Mouse (Mus musculus): ENCODE data around the gene Ncapd2. TPM values are rescaled to one million over a fixed set of nuclear protein-coding genes. Genes with fewer than 3 reads are reported as not detected.

Ncapd2 gene
- polyA plus RNA-seq, 1 experiment from 2014 or later = 98.1 TPM

GRCm38 (mm10) chr6:125148926-125149568 is 42.5 kb downstream of the Ncapd2 start:
- no peak overlapping the region for H3K27ac ChIP-seq (ENCODE audit: low read length)
- H3K9me3 ChIP-seq (replicated peaks; ENCODE audit: control insufficient read depth, low read length) = no peaks in the 10 kb centered on the region
- no peaks in the 10 kb centered on the region for H3K36me3 ChIP-seq (ENCODE audit: control insufficient read depth, insufficient read depth)
- no peak overlapping the region for H3K9ac ChIP-seq (ENCODE audit: low read depth, low read length)
- WGBS (ENCODE audit: insufficient replicate concordance) = 70% methylated on average over 16 of the region's 16 CpGs
- peaks cover 38% of the 10 kb centered on the region for H3K4me1 ChIP-seq (ENCODE audit: control insufficient read depth, low read depth, low read length)
- no peaks in the 10 kb centered on the region for H3K27me3 ChIP-seq (ENCODE audit: control insufficient read depth, insufficient read depth, low read depth, low read length)
- H3K4me3 ChIP-seq (ENCODE audit: low read depth, low read length) = no peak overlapping the region
- ATAC-seq (ENCODE audit: low read depth) = no peak
- no peak overlapping the region for H3K4me2 ChIP-seq (ENCODE audit: low read depth, low read length)

GRCm38 (mm10) chr6:125148251-125148925 is 43.1 kb downstream of the Ncapd2 start:
- ATAC-seq (ENCODE audit: low read depth) = no peak
- H3K4me1 ChIP-seq (ENCODE audit: control insufficient read depth, low read depth, low read length) = peaks cover 38% of the 10 kb centered on the region
- H3K4me2 ChIP-seq (ENCODE audit: low read depth, low read length) = no peak overlapping the region
- H3K27me3 ChIP-seq (ENCODE audit: control insufficient read depth, insufficient read depth, low read depth, low read length) = no peaks in the 10 kb centered on the region
- no peak overlapping the region for H3K27ac ChIP-seq (ENCODE audit: low read length)
- 44% methylated on average over 18 of the region's 18 CpGs for WGBS (ENCODE audit: insufficient replicate concordance)
- H3K4me3 ChIP-seq (ENCODE audit: low read depth, low read length) = no peak overlapping the region
- no peak overlapping the region for H3K9ac ChIP-seq (ENCODE audit: low read depth, low read length)
- H3K36me3 ChIP-seq (ENCODE audit: control insufficient read depth, insufficient read depth) = no peaks in the 10 kb centered on the region
- no peaks in the 10 kb centered on the region for H3K9me3 ChIP-seq (replicated peaks; ENCODE audit: control insufficient read depth, low read length)

GRCm38 (mm10) chr6:125147329-125147728 is 44.2 kb downstream of the Ncapd2 start:
- WGBS (ENCODE audit: insufficient replicate concordance) = 71% methylated on average over 10 of the region's 10 CpGs
- H3K4me2 ChIP-seq (ENCODE audit: low read depth, low read length) = no peak overlapping the region
- no peak overlapping the region; the same call in 1 of the 2 replicates for H3K9ac ChIP-seq (ENCODE audit: low read depth, low read length)

GRCm38 (mm10) chr6:125146797-125147196 is 44.7 kb downstream of the Ncapd2 start:
- Histone ChIP-seq H3K27me3 (ENCODE audit: control insufficient read depth, insufficient read depth, low read depth, low read length) (no peaks in the 10 kb centered on the region), H3K27ac (ENCODE audit: low read length) (no peak overlapping the region), H3K36me3 (ENCODE audit: control insufficient read depth, insufficient read depth) (peaks cover 3% of the 10 kb centered on the region), H3K4me1 (ENCODE audit: control insufficient read depth, low read depth, low read length) (peaks cover 27% of the 10 kb centered on the region), H3K9me3 (replicated peaks; ENCODE audit: control insufficient read depth, low read length) (no peaks in the 10 kb centered on the region), H3K9ac (ENCODE audit: low read depth, low read length) (no peak overlapping the region; the same call in 1 of the 2 replicates), H3K4me2 (ENCODE audit: low read depth, low read length) (peak overlapping the region; percentile 93; the same call in 1 of the 2 replicates), H3K4me3 (ENCODE audit: low read depth, low read length) (peak overlapping the region; percentile 85)
- ATAC-seq (ENCODE audit: low read depth) = no peak
- WGBS (ENCODE audit: insufficient replicate concordance) = 43% methylated on average over 4 of the region's 4 CpGs

More at GRCm38 (mm10) chr6:125147329-125147728, 44.2 kb downstream of the Ncapd2 start:
- Histone ChIP-seq H3K36me3 (ENCODE audit: control insufficient read depth, insufficient read depth) (no peaks in the 10 kb centered on the region), H3K4me3 (ENCODE audit: low read depth, low read length) (no peak overlapping the region), H3K4me1 (ENCODE audit: control insufficient read depth, low read depth, low read length) (peaks cover 31% of the 10 kb centered on the region), H3K9me3 (replicated peaks; ENCODE audit: control insufficient read depth, low read length) (no peaks in the 10 kb centered on the region), H3K27me3 (ENCODE audit: control insufficient read depth, insufficient read depth, low read depth, low read length) (no peaks in the 10 kb centered on the region), H3K27ac (ENCODE audit: low read length) (no peak overlapping the region)
- no peak for ATAC-seq (ENCODE audit: low read depth)

GRCm38 (mm10) chr6:125146148-125146547 is 45.4 kb downstream of the Ncapd2 start:
- no peaks in the 10 kb centered on the region for H3K9me3 ChIP-seq (replicated peaks; ENCODE audit: control insufficient read depth, low read length)
- no peak overlapping the region for H3K27ac ChIP-seq (ENCODE audit: low read length)
- peaks cover 27% of the 10 kb centered on the region for H3K4me1 ChIP-seq (ENCODE audit: control insufficient read depth, low read depth, low read length)
- no peaks in the 10 kb centered on the region for H3K27me3 ChIP-seq (ENCODE audit: control insufficient read depth, insufficient read depth, low read depth, low read length)
- peak overlapping the region; percentile 93 for H3K4me2 ChIP-seq (ENCODE audit: low read depth, low read length)
- ATAC-seq (ENCODE audit: low read depth) = no peak
- WGBS (ENCODE audit: insufficient replicate concordance) = 53% methylated on average over 7 of the region's 7 CpGs
- H3K4me3 ChIP-seq (ENCODE audit: low read depth, low read length) = peak overlapping the region; percentile 85
- H3K36me3 ChIP-seq (ENCODE audit: control insufficient read depth, insufficient read depth) = peaks cover 9% of the 10 kb centered on the region
- peak overlapping the region; percentile 88 for H3K9ac ChIP-seq (ENCODE audit: low read depth, low read length)

- peaks cover 27% of the 10 kb centered on the region for H3K4me1 ChIP-seq (ENCODE audit: control insufficient read depth, low read depth, low read length)
- no peaks in the 10 kb centered on the region for H3K9me3 ChIP-seq (replicated peaks; ENCODE audit: control insufficient read depth, low read length)
- peak overlapping the region; percentile 88 for H3K9ac ChIP-seq (ENCODE audit: low read depth, low read length)
- peaks cover 15% of the 10 kb centered on the region for H3K36me3 ChIP-seq (ENCODE audit: control insufficient read depth, insufficient read depth)
- peak overlapping the region; percentile 93 for H3K4me2 ChIP-seq (ENCODE audit: low read depth, low read length)
- H3K4me3 ChIP-seq (ENCODE audit: low read depth, low read length) = peak overlapping the region; percentile 85
- ATAC-seq (ENCODE audit: low read depth) = peak; percentile 75
- H3K27ac ChIP-seq (ENCODE audit: low read length) = peak overlapping the region; percentile 82
- WGBS (ENCODE audit: insufficient replicate concordance) = 1% methylated on average over 35 of the region's 35 CpGs
- no peaks in the 10 kb centered on the region for H3K27me3 ChIP-seq (ENCODE audit: control insufficient read depth, insufficient read depth, low read depth, low read length)
Measured at GRCm38 (mm10) chr6:125145479-125145951, 46.0 kb downstream of the Ncapd2 start.

GRCm38 (mm10) chr6:125145001-125145400 is 46.5 kb downstream of the Ncapd2 start, which contains the start of gene Iffo1:
Gene Iffo1, plus strand, starts transcription at chr6:125145241.
- H3K36me3 ChIP-seq (ENCODE audit: control insufficient read depth, insufficient read depth) = peaks cover 20% of the 10 kb centered on the region
- ATAC-seq (ENCODE audit: low read depth) = peak; percentile 96
- peak within 1 kb of the TSS; percentile 88 for H3K9ac ChIP-seq (ENCODE audit: low read depth, low read length)
- H3K4me1 ChIP-seq (ENCODE audit: control insufficient read depth, low read depth, low read length) = peaks cover 27% of the 10 kb centered on the region
- H3K9me3 ChIP-seq (replicated peaks; ENCODE audit: control insufficient read depth, low read length) = no peaks in the 10 kb centered on the region
- H3K4me3 ChIP-seq (ENCODE audit: low read depth, low read length) = peak within 1 kb of the TSS; percentile 85
- H3K27ac ChIP-seq (ENCODE audit: low read length) = peak within 1 kb of the TSS; percentile 82
- WGBS (ENCODE audit: insufficient replicate concordance) = 0% methylated on average over 16 of the region's 16 CpGs
- no peaks in the 10 kb centered on the region for H3K27me3 ChIP-seq (ENCODE audit: control insufficient read depth, insufficient read depth, low read depth, low read length)
- H3K4me2 ChIP-seq (ENCODE audit: low read depth, low read length) = peak within 1 kb of the TSS; percentile 93

GRCm38 (mm10) chr6:125143904-125144303 is 47.6 kb downstream of the Ncapd2 start:
- Histone ChIP-seq H3K27me3 (ENCODE audit: control insufficient read depth, insufficient read depth, low read depth, low read length) (no peaks in the 10 kb centered on the region), H3K9ac (ENCODE audit: low read depth, low read length) (no peak overlapping the region), H3K27ac (ENCODE audit: low read length) (no peak overlapping the region; the same call in 1 of the 2 replicates), H3K4me1 (ENCODE audit: control insufficient read depth, low read depth, low read length) (peaks cover 27% of the 10 kb centered on the region), H3K9me3 (replicated peaks; ENCODE audit: control insufficient read depth, low read length) (no peaks in the 10 kb centered on the region), H3K4me2 (ENCODE audit: low read depth, low read length) (no peak overlapping the region), H3K36me3 (ENCODE audit: control insufficient read depth, insufficient read depth) (peaks cover 30% of the 10 kb centered on the region), H3K4me3 (ENCODE audit: low read depth, low read length) (no peak overlapping the region)
- 82% methylated on average over 9 of the region's 9 CpGs for WGBS (ENCODE audit: insufficient replicate concordance)
- ATAC-seq (ENCODE audit: low read depth) = no peak

GRCm38 (mm10) chr6:125143128-125143527 is 48.4 kb downstream of the Ncapd2 start:
- Histone ChIP-seq H3K36me3 (ENCODE audit: control insufficient read depth, insufficient read depth) (peaks cover 35% of the 10 kb centered on the region), H3K27me3 (ENCODE audit: control insufficient read depth, insufficient read depth, low read depth, low read length) (no peaks in the 10 kb centered on the region), H3K27ac (ENCODE audit: low read length) (no peak overlapping the region), H3K4me3 (ENCODE audit: low read depth, low read length) (no peak overlapping the region), H3K4me2 (ENCODE audit: low read depth, low read length) (no peak overlapping the region), H3K9ac (ENCODE audit: low read depth, low read length) (no peak overlapping the region), H3K9me3 (replicated peaks; ENCODE audit: control insufficient read depth, low read length) (no peaks in the 10 kb centered on the region), H3K4me1 (ENCODE audit: control insufficient read depth, low read depth, low read length) (peaks cover 27% of the 10 kb centered on the region)
- ATAC-seq (ENCODE audit: low read depth) = no peak
- WGBS (ENCODE audit: insufficient replicate concordance) = 59% methylated on average over 3 of the region's 3 CpGs
